Mouse (Mus musculus) CH12.LX (cell line): ENCODE results near the gene Angptl7. TPM values are rescaled to one million over a fixed set of nuclear protein-coding genes. Genes with fewer than 3 reads are reported as not detected.
A peak's percentile ranks its signal among the peaks of the same experiment; 100 is the strongest.

Experiments used
- MYC ChIP-seq: IDR thresholded peaks from 2 replicates; pipeline ENCODE4 v1.6.1; 2011; ENCODE audit warnings: low read depth, mild to moderate bottlenecking, improper control_type of control experiment, low read length
- RAD21 ChIP-seq: IDR thresholded peaks from 2 replicates; pipeline ENCODE4 v1.6.1; 2011; ENCODE audit warnings: low read depth, mild to moderate bottlenecking, low read length, improper control_type of control experiment, moderate library complexity
- SMC3 ChIP-seq: IDR thresholded peaks from 2 replicates; pipeline ENCODE4 v1.6.1; 2011; ENCODE audit warnings: low read depth, low read length, improper control_type of control experiment
- polyA plus RNA-seq: library from polyadenylated mRNA; unstranded; fragments of >175 nt; gene quantifications from 2 replicates; pipeline ENCODE4 v1.2.1, GENCODE M21; 2012; ENCODE audit warnings: low read depth; ENCODE audit not compliant: insufficient read length
- total RNA-seq, 2 experiments: library from RNA; depleted of rRNA; stranded (reverse); fragments of 300-350 nt in 1 of 2; fragments of >200 nt in 1 of 2; gene quantifications; 2 replicates each; pipeline ENCODE4 v1.2.3; 2012 to 2014

Angptl7 gene
- total and polyA plus RNA-seq, 3 experiments: 0.14 TPM; not detected in 2

GRCm38 (mm10) chr4:148448179-148448852, 51.9 kb downstream of the Angptl7 start, which contains the start of gene Mtor (continued):
- peak; percentile 96 for TF ChIP-seq MYC
- TF ChIP-seq SMC3: no peak
- TF ChIP-seq RAD21: no peak

Other genes with a start within 250 kb of the Angptl7 start
- gene Disp3, start 212.5 kb downstream of the Angptl7 start, total RNA-seq (2012; rRNA removed): not detected in 2 replicates
- gene Disp3, start 212.5 kb downstream of the Angptl7 start, total RNA-seq (2014; rRNA removed): not detected in 2 replicates
- gene Disp3, start 212.5 kb downstream of the Angptl7 start, polyA plus RNA-seq: not detected in 2 replicates
- gene Ubiad1, start 55.7 kb downstream of the Angptl7 start, total RNA-seq (2012; rRNA removed): 20.9 and 24.6 TPM in 2 replicates
- 20.0 and 21.9 TPM in 2 replicates for gene Ubiad1, start 55.7 kb downstream of the Angptl7 start, total RNA-seq (2014; rRNA removed)
- 16.9 and 20.5 TPM in 2 replicates for gene Ubiad1, start 55.7 kb downstream of the Angptl7 start, polyA plus RNA-seq
- gene Mtor, start 51.8 kb downstream of the Angptl7 start, total RNA-seq (2012; rRNA removed): 24.3 and 25.5 TPM in 2 replicates
- 10.5 TPM in 2 replicates for gene Mtor, start 51.8 kb downstream of the Angptl7 start, total RNA-seq (2014; rRNA removed)
- 23.8 and 28.6 TPM in 2 replicates for gene Mtor, start 51.8 kb downstream of the Angptl7 start, polyA plus RNA-seq
- 61.8 and 75.4 TPM in 2 replicates for gene Exosc10, start 58.0 kb upstream of the Angptl7 start, total RNA-seq (2012; rRNA removed)
- 36.7 and 40.1 TPM in 2 replicates for gene Exosc10, start 58.0 kb upstream of the Angptl7 start, total RNA-seq (2014; rRNA removed)
- 90.7 and 108 TPM in 2 replicates for gene Exosc10, start 58.0 kb upstream of the Angptl7 start, polyA plus RNA-seq
- gene Srm, start 91.0 kb upstream of the Angptl7 start, total RNA-seq (2012; rRNA removed): 151 and 213 TPM in 2 replicates
- 127 and 136 TPM in 2 replicates for gene Srm, start 91.0 kb upstream of the Angptl7 start, total RNA-seq (2014; rRNA removed)
- 521 and 640 TPM in 2 replicates for gene Srm, start 91.0 kb upstream of the Angptl7 start, polyA plus RNA-seq
- 0.85 and 1.3 TPM in 2 replicates for gene Masp2, start 102.1 kb upstream of the Angptl7 start, total RNA-seq (2012; rRNA removed)
- gene Masp2, start 102.1 kb upstream of the Angptl7 start, total RNA-seq (2014; rRNA removed): 0.11 TPM in 1 of 2 replicates, not detected in the other
- 0.21 TPM in 1 of 2 replicates, not detected in the other for gene Masp2, start 102.1 kb upstream of the Angptl7 start, polyA plus RNA-seq
- gene Tardbp, start 126.6 kb upstream of the Angptl7 start, total RNA-seq (2012; rRNA removed): 176 and 238 TPM in 2 replicates
- 341 and 403 TPM in 2 replicates for gene Tardbp, start 126.6 kb upstream of the Angptl7 start, total RNA-seq (2014; rRNA removed)
- gene Tardbp, start 126.6 kb upstream of the Angptl7 start, polyA plus RNA-seq: 617 and 618 TPM in 2 replicates
- gene Gm572, start 142.9 kb upstream of the Angptl7 start, total RNA-seq (2012; rRNA removed): not detected in 2 replicates
- gene Gm572, start 142.9 kb upstream of the Angptl7 start, total RNA-seq (2014; rRNA removed): not detected in 2 replicates
- gene Gm572, start 142.9 kb upstream of the Angptl7 start, polyA plus RNA-seq: not detected in 2 replicates